Mouse (Mus musculus): Measurements from ENCODE around the gene Fuz.

The Fuz gene

DNA sequence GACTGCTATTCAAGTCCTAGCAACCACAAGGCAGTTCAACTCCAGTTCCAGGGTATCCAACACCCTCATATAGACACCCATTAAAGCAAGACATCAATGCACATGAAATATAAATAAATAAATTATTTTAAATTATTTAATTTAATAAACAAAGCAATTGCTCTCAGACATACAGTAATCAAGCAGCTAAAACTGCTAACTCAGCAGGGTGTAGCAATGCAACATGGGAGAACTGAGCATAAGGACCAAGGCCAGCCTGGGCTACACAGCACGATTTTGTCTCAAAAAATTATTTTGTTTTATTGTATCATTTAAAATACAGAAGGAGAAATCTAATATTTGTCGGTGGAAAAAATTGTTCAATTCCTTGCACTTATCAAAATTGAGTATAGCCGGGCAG is 1.7 kb upstream of the Fuz start:
- TF ChIP-seq GATA4 (IDR thresholded peaks at IDR 0.05; ENCODE audit: insufficient replicate concordance, low read length), result no peak

DNA sequence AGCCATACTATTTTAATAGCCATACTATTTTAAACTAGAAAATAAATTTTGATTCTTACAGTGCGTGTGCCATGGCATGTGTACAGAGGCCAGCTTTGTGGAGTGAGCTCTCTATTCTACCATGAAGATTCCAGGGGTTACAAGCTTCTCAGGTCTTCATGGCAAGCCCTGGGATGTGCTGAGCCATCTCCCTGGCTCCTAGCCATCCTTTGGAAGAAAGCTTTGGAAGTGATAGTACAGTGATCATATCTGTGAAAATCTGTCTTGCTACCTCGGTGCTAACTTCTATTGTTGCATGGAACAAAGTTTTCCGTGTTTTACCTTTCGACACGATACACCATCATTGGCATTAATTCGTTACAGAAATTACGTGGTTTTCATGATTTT is 680 bp upstream of the Fuz start:
- TF ChIP-seq GATA4 (IDR thresholded peaks at IDR 0.05; ENCODE audit: insufficient replicate concordance, low read length), result no peak

DNA sequence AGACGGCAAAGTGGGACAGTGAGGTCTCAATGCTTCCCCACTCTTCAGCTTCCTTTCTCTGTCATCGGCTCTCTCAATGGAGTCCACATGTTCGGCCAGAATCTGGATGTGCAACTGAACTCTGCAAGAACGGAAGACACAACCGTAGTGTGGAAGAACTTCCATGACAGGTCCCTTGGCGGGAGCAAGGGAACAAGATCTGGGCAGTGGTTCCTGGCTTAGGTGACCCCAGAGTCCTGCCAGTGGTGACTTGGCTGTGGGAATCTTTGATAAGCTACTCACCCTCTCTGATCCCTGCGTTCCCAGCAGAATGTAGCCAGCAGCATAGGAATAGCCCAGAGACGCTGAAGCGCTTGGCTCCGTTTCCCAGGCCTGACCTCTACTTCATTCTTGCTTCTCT is 620 bp downstream of the Fuz start:
- no peak for TF ChIP-seq GATA4 (IDR thresholded peaks at IDR 0.05; ENCODE audit: insufficient replicate concordance, low read length)

DNA sequence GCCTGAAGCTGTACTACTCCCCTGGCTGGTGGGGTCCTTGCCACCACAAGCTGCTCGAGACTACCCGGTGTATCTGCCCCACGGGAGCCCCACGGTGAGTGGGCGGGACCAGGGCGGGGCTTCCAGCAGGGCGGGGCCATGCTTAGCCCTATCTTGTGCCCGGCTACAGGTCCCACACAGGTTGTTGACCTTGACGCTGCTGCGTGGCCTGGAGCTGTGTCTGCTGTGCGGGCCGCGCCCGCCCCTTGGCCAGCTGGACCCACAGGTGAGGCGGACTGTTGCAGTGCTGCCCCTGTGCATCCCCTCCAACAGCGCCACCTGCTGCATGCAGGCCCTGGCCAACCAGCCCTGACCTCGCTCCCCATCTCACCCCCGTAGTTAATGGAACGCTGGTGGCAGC is 2.7 kb downstream of the Fuz start:
- TF ChIP-seq GATA4 (IDR thresholded peaks at IDR 0.05; ENCODE audit: insufficient replicate concordance, low read length), result no peak

DNA sequence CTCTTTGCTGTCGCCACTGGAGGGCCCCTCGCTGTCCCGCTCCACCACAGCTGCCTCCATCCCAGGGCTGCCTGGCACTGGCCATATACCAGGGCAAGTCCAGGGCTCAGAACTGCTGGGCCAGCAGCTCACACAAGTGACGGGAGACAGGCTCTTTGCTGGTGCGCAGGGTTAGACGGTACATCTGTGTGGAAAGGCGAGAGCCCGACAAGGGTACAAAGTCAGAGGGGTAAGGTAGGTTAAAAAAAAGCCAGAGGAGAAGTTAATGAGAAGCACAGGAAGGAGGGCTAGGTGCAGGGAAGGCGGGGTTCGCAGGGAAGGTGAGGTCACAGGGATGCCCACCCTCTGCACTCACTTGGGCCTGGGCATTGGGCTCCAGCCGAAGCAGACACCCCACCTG is 4.8 kb downstream of the Fuz start:
- TF ChIP-seq GATA4 (IDR thresholded peaks at IDR 0.05; ENCODE audit: insufficient replicate concordance, low read length), result no peak

DNA sequence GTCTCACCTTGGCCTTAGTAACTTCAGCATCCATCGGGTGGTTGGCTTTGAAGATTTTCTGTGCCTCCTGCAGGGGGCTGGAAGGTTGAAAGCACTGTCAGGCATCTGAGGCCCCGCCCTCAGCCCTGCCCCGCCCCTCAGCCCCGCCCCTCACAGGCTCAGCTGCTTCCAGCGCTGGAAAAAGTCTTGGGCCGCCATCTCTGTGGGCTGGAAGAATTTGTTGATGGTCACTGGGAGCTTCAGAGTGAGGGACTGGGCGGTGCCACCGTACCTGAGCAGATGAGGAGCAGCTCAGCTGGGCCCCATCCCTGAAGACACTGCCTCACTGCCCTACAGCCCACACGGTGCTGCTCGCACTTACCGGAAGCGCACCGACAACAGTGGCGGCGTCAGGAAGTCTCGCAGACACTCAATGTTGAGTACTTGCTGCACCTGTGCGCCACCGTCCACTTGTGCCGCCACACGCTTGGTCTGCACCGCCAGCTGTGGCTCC is 5.4 kb downstream of the Fuz start:
- TF ChIP-seq GATA4 (IDR thresholded peaks at IDR 0.05; ENCODE audit: insufficient replicate concordance, low read length), result no peak

DNA sequence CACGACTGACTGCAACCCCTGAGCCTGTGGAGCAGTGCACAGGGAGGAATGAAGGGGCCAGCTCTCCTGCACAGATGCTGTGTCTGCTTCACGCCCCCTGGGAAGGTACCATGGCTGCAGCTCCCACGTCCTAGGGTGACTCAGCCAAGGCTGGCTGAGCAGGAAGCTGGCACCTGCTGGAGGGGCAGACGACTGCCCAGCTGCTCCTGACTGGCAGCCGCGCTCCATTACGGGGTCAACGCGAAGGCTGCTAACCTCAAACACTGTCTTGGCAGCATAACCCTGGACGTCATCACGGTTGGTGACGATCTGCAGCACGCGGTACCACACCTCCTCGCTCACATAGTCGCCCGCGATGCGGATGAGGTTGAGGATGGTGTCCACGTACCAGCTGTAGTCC is 9.6 kb downstream of the Fuz start:
- no peak for TF ChIP-seq GATA4 (IDR thresholded peaks at IDR 0.05; ENCODE audit: insufficient replicate concordance, low read length)

DNA sequence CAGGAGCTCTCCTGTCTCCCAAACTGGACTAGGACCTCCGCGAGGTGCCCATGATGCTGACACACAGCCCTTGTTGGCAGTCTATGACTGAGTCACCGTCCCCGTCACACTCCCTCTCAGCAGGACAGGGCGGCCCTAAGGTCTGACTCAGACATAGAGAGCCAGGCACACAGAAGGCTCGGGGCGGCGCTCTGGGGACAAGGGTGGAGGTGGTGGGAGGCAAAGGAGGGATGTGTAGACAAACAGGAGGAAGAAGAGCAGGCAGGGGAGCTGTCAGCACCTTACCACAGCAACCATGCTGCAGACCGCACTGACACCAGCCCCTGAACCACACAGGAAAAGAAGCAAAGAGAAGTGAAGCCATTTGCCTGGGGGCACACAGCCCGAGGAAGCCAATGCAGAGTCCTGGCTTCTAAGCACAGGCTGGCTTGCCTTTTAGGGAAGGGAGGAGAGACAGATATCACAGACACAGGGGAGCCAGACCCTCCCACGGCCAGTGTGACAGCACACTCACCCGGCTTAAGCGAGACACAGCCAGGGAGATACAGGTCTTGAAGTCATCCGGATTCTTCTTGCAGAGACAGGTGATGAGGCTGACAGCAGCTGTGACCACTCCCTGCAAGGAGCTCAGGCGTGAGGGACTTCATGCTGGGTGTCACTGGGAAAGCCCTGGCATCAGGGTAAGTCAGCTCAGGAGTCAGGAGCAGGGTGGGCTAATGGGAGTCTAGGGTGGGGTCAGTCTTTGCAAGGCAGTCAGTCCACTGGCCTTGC is 13.0 kb downstream of the Fuz start:
- no peak for TF ChIP-seq GATA4 (IDR thresholded peaks at IDR 0.05; ENCODE audit: insufficient replicate concordance, low read length)

DNA sequence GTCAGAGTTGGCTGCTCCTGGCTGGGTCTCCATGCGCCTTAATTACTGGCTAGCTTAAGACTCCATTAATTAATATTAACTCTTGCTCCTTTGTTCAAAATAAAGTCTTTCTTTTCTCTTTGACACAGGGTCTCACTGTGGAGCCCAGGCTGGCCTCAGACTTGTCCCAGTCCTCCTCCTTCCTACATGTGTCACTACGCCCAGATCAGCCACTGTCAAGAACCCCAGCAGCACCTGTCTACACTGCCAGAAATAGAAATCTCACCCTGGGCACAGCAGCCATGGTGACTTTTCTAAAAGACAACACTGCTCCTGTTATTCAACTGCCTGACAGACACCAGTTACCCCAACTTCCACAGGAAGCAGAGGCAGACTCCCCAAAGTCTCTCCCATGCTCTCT is 18.5 kb downstream of the Fuz start:
- no peak for TF ChIP-seq GATA4 (IDR thresholded peaks at IDR 0.05; ENCODE audit: insufficient replicate concordance, low read length)

DNA sequence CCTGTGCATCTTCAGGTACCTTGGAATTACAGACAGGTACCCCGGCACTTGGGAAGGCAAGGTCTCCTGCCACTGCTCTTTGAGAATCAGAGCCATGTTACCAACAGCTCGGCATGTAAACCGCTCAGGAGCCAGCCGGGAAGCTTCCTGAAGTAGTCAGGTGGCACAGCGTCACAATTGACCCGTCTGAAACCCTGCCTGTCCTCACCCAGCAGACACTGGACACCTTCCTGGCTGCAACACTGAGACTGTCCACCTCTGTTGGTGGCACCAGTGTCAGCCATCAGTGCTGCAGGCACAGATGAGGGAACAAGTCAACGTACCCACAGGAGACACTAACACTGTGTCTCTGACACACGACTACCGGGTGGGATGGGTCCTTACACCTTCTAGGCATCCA is 19.4 kb downstream of the Fuz start:
- no peak for TF ChIP-seq GATA4 (IDR thresholded peaks at IDR 0.05; ENCODE audit: insufficient replicate concordance, low read length)

DNA sequence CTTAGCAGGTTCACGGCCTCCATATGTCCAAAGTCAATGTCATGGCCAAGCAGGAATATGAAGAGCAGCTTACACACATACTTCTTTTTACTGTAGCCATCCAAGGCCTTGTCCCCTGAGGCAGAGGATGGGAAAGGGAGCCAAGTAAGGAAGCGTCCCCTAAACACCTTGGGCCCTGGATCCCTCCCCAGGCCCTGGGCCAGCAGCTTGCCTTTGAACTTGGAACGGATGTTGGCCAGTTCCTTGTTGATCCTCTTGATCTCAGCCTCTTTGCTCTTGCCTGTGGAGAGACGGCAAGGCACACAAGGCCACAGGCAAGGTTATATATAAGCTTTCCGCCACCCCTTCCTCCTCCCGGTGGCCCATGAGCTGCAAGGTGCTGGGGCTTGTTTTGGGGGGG is 20.3 kb downstream of the Fuz start:
- TF ChIP-seq GATA4 (IDR thresholded peaks at IDR 0.05; ENCODE audit: insufficient replicate concordance, low read length), result no peak

DNA sequence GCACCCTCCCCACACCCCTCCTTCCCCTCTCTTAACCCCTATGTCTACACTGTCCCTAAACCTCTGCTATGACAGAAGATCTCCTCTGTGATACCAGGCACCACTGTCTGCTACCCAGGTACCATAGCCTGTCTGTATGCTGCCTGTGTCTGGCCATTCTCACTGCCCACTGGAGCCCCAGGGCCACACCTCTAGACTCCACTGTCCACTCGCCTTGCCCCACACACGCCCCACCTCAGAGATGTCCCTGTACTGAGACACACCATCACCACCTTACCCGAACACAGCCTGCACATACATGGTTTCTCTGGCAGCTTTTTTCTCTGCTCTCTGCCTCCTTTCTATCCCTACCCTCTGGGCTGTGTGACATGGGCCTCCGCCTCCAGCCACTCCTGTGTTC is 21.0 kb downstream of the Fuz start:
- TF ChIP-seq GATA4 (IDR thresholded peaks at IDR 0.05; ENCODE audit: insufficient replicate concordance, low read length), result no peak

DNA sequence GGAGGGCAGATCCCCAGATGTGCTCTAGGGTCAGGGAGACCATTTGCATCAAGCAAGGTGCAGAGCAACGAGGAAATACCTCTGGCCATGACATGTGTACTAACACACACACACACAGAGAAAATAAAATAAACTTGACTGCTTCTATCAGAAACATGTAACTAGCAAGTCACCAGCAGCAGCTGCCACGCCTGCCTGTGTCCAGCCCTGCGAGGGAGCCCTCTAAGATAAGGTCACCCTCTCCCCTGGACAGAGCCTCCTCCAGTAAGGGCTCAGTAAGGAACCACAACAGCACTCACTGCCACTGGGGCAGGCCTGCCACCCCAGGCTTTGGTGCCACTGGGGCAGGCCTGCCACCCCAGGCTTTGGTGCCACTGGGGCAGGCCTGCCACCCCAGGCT is 22.3 kb downstream of the Fuz start:
- no peak for TF ChIP-seq GATA4 (IDR thresholded peaks at IDR 0.05; ENCODE audit: insufficient replicate concordance, low read length)

DNA sequence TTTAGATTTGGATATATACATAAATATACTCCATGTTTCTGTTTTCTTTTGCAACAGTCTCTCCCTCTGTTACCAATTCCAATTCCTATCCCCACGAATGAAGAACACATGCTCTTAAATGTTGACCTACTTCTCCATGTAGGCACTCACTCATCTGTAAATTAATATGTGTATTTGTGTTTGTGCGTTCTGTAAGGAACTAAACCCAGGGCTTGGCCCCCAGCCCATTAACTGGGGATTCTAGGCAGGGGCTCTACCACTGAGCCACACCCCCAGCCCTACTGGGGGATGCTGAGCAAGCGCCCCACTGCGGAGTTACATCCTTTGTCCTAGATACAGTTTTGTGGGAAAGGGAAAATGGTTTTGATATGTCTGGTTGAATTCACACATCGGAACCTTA is 23.2 kb downstream of the Fuz start:
- TF ChIP-seq GATA4 (IDR thresholded peaks at IDR 0.05; ENCODE audit: insufficient replicate concordance, low read length), result no peak

DNA sequence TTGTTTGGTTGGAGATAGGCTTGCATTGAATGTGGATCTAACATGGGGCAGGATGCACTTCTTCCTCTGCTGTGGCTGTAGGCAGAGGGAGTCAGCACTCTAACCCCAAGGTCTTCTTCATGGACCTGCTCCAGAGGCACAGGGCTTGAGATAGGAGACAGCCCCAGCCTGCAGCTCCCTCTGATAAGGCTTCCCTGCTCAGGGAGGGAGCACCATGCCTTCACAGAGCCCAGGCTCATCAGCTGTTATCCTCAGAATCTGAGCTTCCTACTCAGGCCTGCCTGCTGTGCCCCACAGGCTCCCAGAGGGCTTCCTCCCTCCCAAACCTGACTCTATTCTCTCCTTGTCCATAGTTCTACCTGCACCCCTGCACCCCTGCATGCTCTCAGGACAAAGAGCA is 26.7 kb downstream of the Fuz start:
- TF ChIP-seq GATA4 (IDR thresholded peaks at IDR 0.05; ENCODE audit: insufficient replicate concordance, low read length), result no peak

DNA sequence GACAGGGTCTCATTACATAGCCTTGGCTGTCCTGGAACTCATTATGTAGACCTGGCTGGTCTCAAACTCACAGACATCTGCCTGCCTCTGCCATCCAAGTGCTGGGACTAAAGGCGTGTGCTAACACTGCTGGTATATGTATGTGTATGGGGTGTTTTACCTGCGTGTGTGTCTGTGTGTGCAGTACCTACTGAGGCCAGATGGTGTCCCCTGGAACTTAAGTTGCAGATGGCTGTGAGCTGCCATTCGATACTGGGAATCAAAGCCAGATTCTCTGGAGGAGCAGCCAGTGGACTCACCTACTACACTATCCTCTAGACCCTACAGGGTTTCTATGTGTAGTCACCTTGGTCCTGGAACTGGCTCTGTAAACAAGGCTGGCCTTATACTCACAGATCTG is 29.6 kb downstream of the Fuz start:
- no peak for TF ChIP-seq GATA4 (IDR thresholded peaks at IDR 0.05; ENCODE audit: insufficient replicate concordance, low read length)

DNA sequence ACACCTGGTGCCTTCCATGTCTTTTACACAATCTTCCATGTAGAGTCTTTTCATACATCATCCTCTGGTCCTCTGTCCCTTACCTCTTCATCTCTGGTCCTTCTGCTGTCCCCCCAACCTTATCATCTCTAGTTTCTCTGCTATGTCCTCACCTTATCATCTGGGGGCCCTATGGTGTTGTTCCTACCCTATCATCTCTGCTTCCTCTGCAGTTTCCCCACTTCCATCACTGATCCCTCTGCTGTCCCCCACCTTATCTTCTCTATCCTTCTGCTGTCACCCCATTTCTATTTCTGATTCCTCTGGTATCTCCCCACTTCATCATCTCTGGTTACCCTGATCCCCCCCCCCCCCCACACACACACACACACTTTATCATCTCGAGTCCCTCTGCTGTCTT is 32.7 kb downstream of the Fuz start:
- TF ChIP-seq GATA4 (IDR thresholded peaks at IDR 0.05; ENCODE audit: insufficient replicate concordance, low read length), result no peak

Data from liver, adult (tissue).